Mouse (Mus musculus): ENCODE results near the gene Cmah. TPM values are rescaled to one million over a fixed set of nuclear protein-coding genes. Genes with fewer than 3 reads are reported as not detected.

Gene Cmah
- polyA plus RNA-seq, 1 experiment from 2014 or later = 0.37 TPM

- Histone ChIP-seq H3K27me3 (ENCODE audit: control insufficient read depth, insufficient read depth, low read length) (no peaks in the 10 kb centered on the region), H3K4me3 (ENCODE audit: low read depth, low read length) (no peak overlapping the region), H3K9ac (ENCODE audit: low read length) (no peak overlapping the region), H3K4me2 (no peak overlapping the region), H3K36me3 (ENCODE audit: control insufficient read depth, insufficient read depth, low read length) (no peaks in the 10 kb centered on the region), H3K27ac (ENCODE audit: low read depth, low read length) (no peak overlapping the region), H3K4me1 (ENCODE audit: control insufficient read depth, insufficient read depth, low read length) (peaks cover 13% of the 10 kb centered on the region; the same call in 1 of the 2 replicates), H3K9me3 (ENCODE audit: control insufficient read depth, low read length) (no peaks in the 10 kb centered on the region)
- DNase-seq (ENCODE audit: low spot score, missing footprints) (peak; percentile 66), ATAC-seq (ENCODE audit: low FRiP score) (no peak)
- 84% methylated on average over 2 of the region's 2 CpGs for WGBS
Measured at GRCm38 (mm10) chr13:24517757-24518156, 190.6 kb downstream of the Cmah start.

GRCm38 (mm10) chr13:24518887-24519286 lies 191.7 kb downstream of the Cmah start:
- Histone ChIP-seq H3K9ac (ENCODE audit: low read length) (no peak overlapping the region), H3K4me1 (ENCODE audit: control insufficient read depth, insufficient read depth, low read length) (peaks cover 13% of the 10 kb centered on the region; the same call in 1 of the 2 replicates), H3K4me3 (ENCODE audit: low read depth, low read length) (no peak overlapping the region), H3K4me2 (no peak overlapping the region), H3K9me3 (ENCODE audit: control insufficient read depth, low read length) (no peaks in the 10 kb centered on the region), H3K27ac (ENCODE audit: low read depth, low read length) (no peak overlapping the region), H3K36me3 (ENCODE audit: control insufficient read depth, insufficient read depth, low read length) (no peaks in the 10 kb centered on the region), H3K27me3 (ENCODE audit: control insufficient read depth, insufficient read depth, low read length) (no peaks in the 10 kb centered on the region)
- 36% methylated on average over 6 of the region's 6 CpGs for WGBS
- DNase-seq (ENCODE audit: low spot score, missing footprints) = peak; percentile 87
- no peak for ATAC-seq (ENCODE audit: low FRiP score)

GRCm38 (mm10) chr13:24519976-24520647 lies 192.9 kb downstream of the Cmah start:
- Histone ChIP-seq H3K27me3 (ENCODE audit: control insufficient read depth, insufficient read depth, low read length) (no peaks in the 10 kb centered on the region), H3K4me2 (no peak overlapping the region), H3K4me3 (ENCODE audit: low read depth, low read length) (no peak overlapping the region), H3K9ac (ENCODE audit: low read length) (no peak overlapping the region), H3K9me3 (ENCODE audit: control insufficient read depth, low read length) (no peaks in the 10 kb centered on the region), H3K27ac (ENCODE audit: low read depth, low read length) (no peak overlapping the region), H3K36me3 (ENCODE audit: control insufficient read depth, insufficient read depth, low read length) (no peaks in the 10 kb centered on the region), H3K4me1 (ENCODE audit: control insufficient read depth, insufficient read depth, low read length) (peaks cover 13% of the 10 kb centered on the region; the same call in 1 of the 2 replicates)
- WGBS = 87% methylated on average over 14 of the region's 14 CpGs
- ATAC-seq (ENCODE audit: low FRiP score) (no peak), DNase-seq (ENCODE audit: low spot score, missing footprints) (peak; percentile 77)

GRCm38 (mm10) chr13:24520796-24521195 lies 193.6 kb downstream of the Cmah start:
- H3K4me3 ChIP-seq (ENCODE audit: low read depth, low read length) = no peak overlapping the region
- H3K9me3 ChIP-seq (ENCODE audit: control insufficient read depth, low read length) = no peaks in the 10 kb centered on the region
- peaks cover 13% of the 10 kb centered on the region; the same call in 1 of the 2 replicates for H3K4me1 ChIP-seq (ENCODE audit: control insufficient read depth, insufficient read depth, low read length)
- 95% methylated on average over 10 of the region's 10 CpGs for WGBS
- H3K27me3 ChIP-seq (ENCODE audit: control insufficient read depth, insufficient read depth, low read length) = no peaks in the 10 kb centered on the region
- ATAC-seq (ENCODE audit: low FRiP score) (no peak), DNase-seq (ENCODE audit: low spot score, missing footprints) (peak; percentile 80)
- H3K4me2 ChIP-seq = no peak overlapping the region
- no peaks in the 10 kb centered on the region for H3K36me3 ChIP-seq (ENCODE audit: control insufficient read depth, insufficient read depth, low read length)
- no peak overlapping the region for H3K27ac ChIP-seq (ENCODE audit: low read depth, low read length)
- H3K9ac ChIP-seq (ENCODE audit: low read length) = no peak overlapping the region

GRCm38 (mm10) chr13:24521446-24522342 lies 194.5 kb downstream of the Cmah start:
- no peak overlapping the region for H3K9ac ChIP-seq (ENCODE audit: low read length)
- H3K4me1 ChIP-seq (ENCODE audit: control insufficient read depth, insufficient read depth, low read length) = peaks cover 13% of the 10 kb centered on the region; the same call in 1 of the 2 replicates
- H3K27me3 ChIP-seq (ENCODE audit: control insufficient read depth, insufficient read depth, low read length) = no peaks in the 10 kb centered on the region
- no peak overlapping the region for H3K27ac ChIP-seq (ENCODE audit: low read depth, low read length)
- no peaks in the 10 kb centered on the region for H3K36me3 ChIP-seq (ENCODE audit: control insufficient read depth, insufficient read depth, low read length)
- H3K4me3 ChIP-seq (ENCODE audit: low read depth, low read length) = no peak overlapping the region
- peak; percentile 87 for DNase-seq (ENCODE audit: low spot score, missing footprints)
- WGBS = 38% methylated on average over 18 of the region's 18 CpGs
- no peaks in the 10 kb centered on the region for H3K9me3 ChIP-seq (ENCODE audit: control insufficient read depth, low read length)
- ATAC-seq (ENCODE audit: low FRiP score) = peak; percentile 76
- peak overlapping the region; percentile 6; the same call in 1 of the 2 replicates for H3K4me2 ChIP-seq

GRCm38 (mm10) chr13:24522343-24522837 lies 195.2 kb downstream of the Cmah start:
- H3K4me2 ChIP-seq = no peak overlapping the region
- no peaks in the 10 kb centered on the region for H3K9me3 ChIP-seq (ENCODE audit: control insufficient read depth, low read length)
- no peak overlapping the region for H3K9ac ChIP-seq (ENCODE audit: low read length)
- DNase-seq (ENCODE audit: low spot score, missing footprints) (peak; percentile 75), ATAC-seq (ENCODE audit: low FRiP score) (no peak)
- no peak overlapping the region for H3K4me3 ChIP-seq (ENCODE audit: low read depth, low read length)
- H3K36me3 ChIP-seq (ENCODE audit: control insufficient read depth, insufficient read depth, low read length) = no peaks in the 10 kb centered on the region
- H3K4me1 ChIP-seq (ENCODE audit: control insufficient read depth, insufficient read depth, low read length) = peaks cover 13% of the 10 kb centered on the region; the same call in 1 of the 2 replicates
- H3K27ac ChIP-seq (ENCODE audit: low read depth, low read length) = no peak overlapping the region
- 88% methylated on average over 7 of the region's 7 CpGs for WGBS
- no peaks in the 10 kb centered on the region for H3K27me3 ChIP-seq (ENCODE audit: control insufficient read depth, insufficient read depth, low read length)

- Histone ChIP-seq H3K9me3 (ENCODE audit: control insufficient read depth, low read length) (no peaks in the 10 kb centered on the region), H3K4me2 (no peak overlapping the region), H3K9ac (ENCODE audit: low read length) (no peak overlapping the region), H3K27ac (ENCODE audit: low read depth, low read length) (no peak overlapping the region), H3K36me3 (ENCODE audit: control insufficient read depth, insufficient read depth, low read length) (no peaks in the 10 kb centered on the region), H3K4me1 (ENCODE audit: control insufficient read depth, insufficient read depth, low read length) (peaks cover 13% of the 10 kb centered on the region; the same call in 1 of the 2 replicates), H3K4me3 (ENCODE audit: low read depth, low read length) (no peak overlapping the region), H3K27me3 (ENCODE audit: control insufficient read depth, insufficient read depth, low read length) (no peaks in the 10 kb centered on the region)
- DNase-seq (ENCODE audit: low spot score, missing footprints) (no peak), ATAC-seq (ENCODE audit: low FRiP score) (no peak)
- 75% methylated on average over 4 of the region's 4 CpGs for WGBS
Measured at GRCm38 (mm10) chr13:24523587-24524221, 196.5 kb downstream of the Cmah start.

GRCm38 (mm10) chr13:24524468-24524867 lies 197.3 kb downstream of the Cmah start:
- Histone ChIP-seq H3K4me1 (ENCODE audit: control insufficient read depth, insufficient read depth, low read length) (peaks cover 13% of the 10 kb centered on the region; the same call in 1 of the 2 replicates), H3K9ac (ENCODE audit: low read length) (no peak overlapping the region), H3K4me3 (ENCODE audit: low read depth, low read length) (no peak overlapping the region), H3K4me2 (no peak overlapping the region), H3K36me3 (ENCODE audit: control insufficient read depth, insufficient read depth, low read length) (no peaks in the 10 kb centered on the region), H3K27me3 (ENCODE audit: control insufficient read depth, insufficient read depth, low read length) (no peaks in the 10 kb centered on the region), H3K27ac (ENCODE audit: low read depth, low read length) (no peak overlapping the region), H3K9me3 (ENCODE audit: control insufficient read depth, low read length) (no peaks in the 10 kb centered on the region)
- DNase-seq (ENCODE audit: low spot score, missing footprints) (no peak), ATAC-seq (ENCODE audit: low FRiP score) (no peak)
- 94% methylated on average over 1 of the region's 1 CpGs for WGBS

Data from midbrain, embryonic 11.5 days (tissue).